Mouse (Mus musculus) monocyte, adult 5-6 weeks (primary cell): ENCODE measurements at regions not wholly inside any gene's neighbourhood (a gene's known extent, or its start where the extent isn't known, plus 50 kb on each side); places are given as distances from the start of the nearest gene placed in this dataset.

Experiments used
- ATAC-seq: fragments of 153-309, 156-312 bp; replicated peaks from 2 replicates; pipeline ENCODE4 v1.8.0; 2017; ENCODE audit warnings: mild to moderate bottlenecking; ENCODE audit not compliant: low TSS enrichment, insufficient number of reproducible peaks, severe bottlenecking, poor library complexity, low FRiP score

- no peak for ATAC-seq
These were observed 122.5 kb downstream of the 1700020N01Rik start for GRCm38 (mm10) chr10:21715436-21715835.

- ATAC-seq: no peak
These were observed 125.2 kb downstream of the 1700020N01Rik start for GRCm38 (mm10) chr10:21718189-21718588.

- no peak for ATAC-seq
These were observed 131.4 kb downstream of the 1700020N01Rik start for GRCm38 (mm10) chr10:21724351-21724750.

- ATAC-seq: no peak
These were observed 132.1 kb downstream of the 1700020N01Rik start for GRCm38 (mm10) chr10:21724999-21725398.

- no peak for ATAC-seq
These were observed 141.7 kb upstream of the Sgk1 start for GRCm38 (mm10) chr10:21740256-21740655.

- ATAC-seq: no peak
These were observed 140.4 kb upstream of the Sgk1 start for GRCm38 (mm10) chr10:21741575-21741974.

GRCm38 (mm10) chr10:21741976-21742745 lies 139.8 kb upstream of the Sgk1 start:
- ATAC-seq: no peak

GRCm38 (mm10) chr10:21743396-21743795 lies 138.6 kb upstream of the Sgk1 start:
- ATAC-seq: no peak

GRCm38 (mm10) chr10:21744341-21744955 lies 137.5 kb upstream of the Sgk1 start:
- ATAC-seq: no peak

- no peak for ATAC-seq
These were observed 136.0 kb upstream of the Sgk1 start for GRCm38 (mm10) chr10:21745940-21746487.

- ATAC-seq: no peak
These were observed 135.3 kb upstream of the Sgk1 start for GRCm38 (mm10) chr10:21746713-21747112.

GRCm38 (mm10) chr10:21751326-21751725 lies 130.7 kb upstream of the Sgk1 start:
- no peak for ATAC-seq

- no peak for ATAC-seq
These were observed 129.6 kb upstream of the Sgk1 start for GRCm38 (mm10) chr10:21752392-21752791.

- no peak for ATAC-seq
These were observed 127.0 kb upstream of the Sgk1 start for GRCm38 (mm10) chr10:21754763-21755548.

- ATAC-seq: no peak
These were observed 126.3 kb upstream of the Sgk1 start for GRCm38 (mm10) chr10:21755717-21756116.

- no peak for ATAC-seq
These were observed 125.2 kb upstream of the Sgk1 start for GRCm38 (mm10) chr10:21756811-21757210.

- no peak for ATAC-seq
These were observed 123.9 kb upstream of the Sgk1 start for GRCm38 (mm10) chr10:21758122-21758521.

- ATAC-seq: no peak
These were observed 119.5 kb upstream of the Sgk1 start for GRCm38 (mm10) chr10:21762516-21762915.
